Mouse (Mus musculus) ovary, postnatal 14 days (tissue): ENCODE results near the gene Olfr1432.
"Not testable (repeated sequence)": the region's sequence is repeated elsewhere in the genome, so short reads cannot be mapped to it uniquely, and the experiment has no call there.

Source experiments
- DNase-seq: peaks from one replicate; pipeline ENCODE4 v3.0.0; 2022; ENCODE audit warnings: low spot score

Olfr1432 gene

DNA sequence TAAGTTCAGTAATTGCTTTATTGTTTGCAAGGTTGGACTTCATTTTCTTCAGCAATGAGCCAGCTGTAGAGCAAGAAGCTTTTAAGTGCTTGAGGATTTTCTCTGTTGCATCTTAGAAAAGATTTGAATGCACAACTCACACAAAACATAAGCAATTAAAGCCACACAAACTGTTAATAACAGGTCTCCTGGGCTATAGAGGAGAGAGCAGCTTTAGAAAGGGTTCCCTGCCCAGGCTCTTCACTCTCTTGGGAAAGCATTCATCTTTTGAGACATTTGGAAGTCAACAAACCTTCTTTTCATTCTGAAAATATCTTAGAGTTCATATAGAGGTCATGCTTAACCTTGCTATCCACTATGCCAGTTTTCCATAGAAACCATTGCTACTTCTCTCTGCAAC, at the start of gene Olfr1432:
TSS of gene Olfr1432 (minus strand) at position 101 of the 400 bp plus-strand sequence.
- not testable (repeated sequence) for DNase-seq

DNA sequence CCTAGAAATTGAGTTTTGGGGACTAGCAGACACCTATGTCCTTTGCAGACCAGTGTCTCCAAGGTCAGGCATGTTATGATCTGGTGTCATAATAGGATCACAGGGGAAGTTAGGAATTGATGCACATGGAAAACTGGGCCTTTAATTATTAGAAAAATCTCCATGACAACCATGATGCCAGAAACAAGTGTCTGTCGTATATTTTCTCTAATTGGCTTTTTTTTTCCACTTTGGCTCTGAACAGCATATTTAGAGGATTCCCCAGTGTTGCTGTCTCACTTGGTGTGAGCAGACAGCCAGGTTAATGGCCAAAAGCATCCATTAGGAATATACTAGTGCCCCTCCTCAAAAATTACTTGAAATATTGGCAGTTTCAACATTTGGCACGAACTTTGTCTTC, 47.2 kb upstream of the Olfr1432 start, which contains the start of gene Olfr1434:
TSS of gene Olfr1434 (plus strand) at position 301 of the 400 bp plus-strand sequence.
- no peak for DNase-seq

DNA sequence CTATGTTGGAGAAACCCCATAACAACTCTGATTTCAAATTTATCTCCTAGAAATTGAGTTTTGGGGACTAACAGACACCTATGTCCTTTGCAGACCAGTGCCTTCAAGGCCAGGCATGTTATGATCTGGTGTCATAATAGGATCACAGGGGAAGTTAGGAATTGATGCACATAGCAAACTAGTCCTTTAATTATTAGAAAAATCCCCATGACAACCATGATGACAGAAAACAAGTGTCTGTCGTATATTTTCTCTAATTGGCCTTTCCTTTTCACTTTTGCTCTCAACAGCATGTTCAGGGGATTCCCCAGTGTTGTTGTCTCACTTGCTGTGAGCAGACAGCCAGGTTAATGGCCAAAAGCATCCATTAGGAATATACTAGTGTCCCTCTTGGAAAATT, 28.3 kb upstream of the Olfr1432 start, which contains the start of gene Olfr235:
TSS of gene Olfr235 (plus strand) at position 301 of the 400 bp plus-strand sequence.
- DNase-seq = no peak

GRCm38 (mm10) chr19:12241559-12241958, 9.2 kb upstream of the Olfr1432 start, which contains the start of gene Olfr262:
Olfr262 (minus strand) TSS chr19:12241659.
- DNase-seq = no peak

DNA sequence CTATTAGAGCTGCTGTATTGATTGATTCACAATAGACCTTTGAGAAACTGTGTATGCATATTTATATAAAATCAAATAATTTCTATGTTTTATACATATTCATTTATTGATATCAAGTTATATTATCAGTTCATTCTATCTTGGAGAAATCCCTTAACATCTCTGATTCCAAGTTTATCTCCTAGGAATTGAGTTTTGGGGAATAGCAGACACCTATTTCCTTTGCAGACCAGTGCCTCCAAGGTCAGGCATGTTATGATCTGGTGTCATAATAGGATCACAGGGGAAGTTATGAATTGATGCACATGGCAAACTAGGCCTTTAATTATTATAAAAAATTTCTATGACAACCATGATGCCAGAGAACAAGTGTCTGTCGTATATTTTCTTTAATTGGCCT, 32.1 kb downstream of the Olfr1432 start, which contains the start of gene Olfr1431:
TSS of gene Olfr1431 (plus strand) at position 301 of the 400 bp plus-strand sequence.
- no peak for DNase-seq

- not testable (repeated sequence) for DNase-seq
Measured at GRCm38 (mm10) chr19:12199076-12199475, 33.3 kb downstream of the Olfr1432 start.
